Mouse (Mus musculus): ENCODE data around the gene Pdxdc1.

DNA sequence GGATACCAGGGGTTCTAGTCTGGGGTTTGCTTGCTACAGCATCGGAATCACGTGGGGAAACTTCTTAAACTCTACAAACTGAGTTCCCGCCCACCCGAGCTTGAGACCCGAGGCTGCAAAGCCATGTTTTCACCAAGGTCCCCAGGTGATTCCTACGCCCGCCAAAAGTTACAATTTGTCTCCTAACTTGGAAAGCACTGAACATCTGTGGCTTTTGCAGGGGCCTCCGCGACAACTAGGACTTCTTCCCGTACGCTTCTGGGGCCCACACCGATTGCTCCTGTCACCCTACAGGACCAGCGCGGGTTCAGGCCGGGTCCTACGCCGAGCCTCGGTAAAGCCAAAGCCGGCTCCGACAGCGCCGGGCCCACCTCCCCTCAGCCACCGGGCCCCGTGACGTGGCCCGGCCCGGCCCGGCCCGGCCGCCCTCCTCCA lies 517 bp downstream of the Pdxdc1 start:
- TF ChIP-seq FOSL1 (IDR thresholded peaks at IDR 0.05; ENCODE audit: insufficient read depth, low read length, poor library complexity, severe bottlenecking) (no peak), CTCF (IDR thresholded peaks at IDR 0.05; ENCODE audit: control insufficient read depth, insufficient read depth, insufficient read length) (no peak)
